Mouse (Mus musculus) cortical plate, adult 2 months (tissue): Measurements from ENCODE around the gene Rbpms2.

Experiments used
- CTCF ChIP-seq: fragments of 200-500 bp; IDR thresholded peaks from 2 replicates; pipeline ENCODE4 v1.5.1; 2011; ENCODE audit warnings: mild to moderate bottlenecking, control low read depth, low read length; ENCODE audit not compliant: insufficient read depth; ENCODE audit errors: extremely low read depth
- POLR2A ChIP-seq: fragments of 200-500 bp; IDR thresholded peaks from 2 replicates; pipeline ENCODE4 v1.6.1; 2011; ENCODE audit warnings: mild to moderate bottlenecking, low read length, control low read depth; ENCODE audit not compliant: insufficient read depth; ENCODE audit errors: extremely low read depth

DNA sequence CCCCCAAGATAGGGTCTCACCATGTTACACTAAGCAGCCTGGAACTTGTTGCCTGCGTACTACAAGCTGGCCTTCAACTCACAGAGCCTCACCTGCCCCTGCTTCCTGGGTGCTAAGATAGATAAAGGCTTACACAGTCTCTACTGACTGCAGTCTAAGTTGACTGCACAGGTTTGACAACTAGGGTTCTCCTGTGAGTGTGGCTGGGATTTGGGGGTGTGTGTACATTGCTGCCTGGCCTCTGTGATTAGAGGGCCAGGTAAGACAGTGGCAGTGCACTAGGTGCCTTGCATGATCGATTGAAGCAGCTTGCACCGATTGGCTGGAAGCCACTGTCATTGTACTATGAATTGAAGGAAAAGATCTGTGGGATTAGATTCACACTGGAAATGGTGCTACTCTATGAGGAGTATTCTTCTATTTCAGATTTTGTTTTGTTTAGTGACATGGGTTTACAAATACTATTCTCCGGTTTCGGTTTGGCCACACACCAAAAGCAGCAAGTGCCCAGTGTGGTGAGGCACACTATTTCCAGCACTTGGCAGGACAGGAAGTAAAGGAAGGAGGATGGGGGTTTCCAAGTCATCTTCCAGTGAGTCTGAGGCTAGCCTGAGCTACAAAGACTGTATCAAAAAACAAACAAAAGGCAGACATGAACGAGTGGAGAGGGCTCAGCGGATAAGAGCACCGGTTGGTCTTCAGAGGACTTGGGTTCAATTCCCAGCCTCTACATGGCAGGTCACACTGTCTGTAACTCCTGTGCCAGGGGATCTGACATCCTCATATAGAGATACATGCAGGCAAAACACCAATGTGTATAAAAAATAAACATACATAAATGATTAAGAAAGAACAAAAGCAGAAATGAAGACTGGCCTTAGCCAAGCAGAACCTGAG lies 46.3 kb downstream of the Rbpms2 start:
- no peak for TF ChIP-seq CTCF
- TF ChIP-seq POLR2A = no peak
